Mouse (Mus musculus): ENCODE results near the gene Zfp991. TPM values are rescaled to one million over a fixed set of nuclear protein-coding genes. Genes with fewer than 3 reads are reported as not detected.

Zfp991 gene
- polyA plus RNA-seq, 1 experiment = 2.5 TPM

Other genes starting within 250 kb of the Zfp991 start
- gene Gm21411, start 222.4 kb upstream of the Zfp991 start, polyA plus RNA-seq (2012; rRNA removed) = not detected in 2 replicates
- gene Zfp989, start 160.1 kb upstream of the Zfp991 start, polyA plus RNA-seq (2012; rRNA removed) = 0.06 and 0.07 TPM in 2 replicates
- gene Rex2, start 110.2 kb upstream of the Zfp991 start, polyA plus RNA-seq (2012; rRNA removed) = not detected in 2 replicates
- 0.04 and 0.10 TPM in 2 replicates for gene Zfp988, start 173.6 kb downstream of the Zfp991 start, polyA plus RNA-seq (2012; rRNA removed)
- not detected in 2 replicates for gene Zfp978, start 229.3 kb downstream of the Zfp991 start, polyA plus RNA-seq (2012; rRNA removed)

Measured in brain, embryonic 14.5 days (tissue).